Mouse (Mus musculus) intestine, postnatal 0 days (tissue): ENCODE measurements around the gene AI661453. TPM values are rescaled to one million over a fixed set of nuclear protein-coding genes. Genes with fewer than 3 reads are reported as not detected.
A peak's percentile ranks its signal among the peaks of the same experiment; 100 is the strongest.

Experiments used
- ATAC-seq: fragments of 200-750 bp; cut with Nextera tagmentation; 2 replicates; pipeline ENCODE4 v1.8.0; 2017; ENCODE audit warnings: mild to moderate bottlenecking, moderate TSS enrichment, moderate library complexity
- H3K27ac ChIP-seq: fragments of 300-500 bp; sonication (generic); 2 replicates; pipeline ENCODE4 v1.5.1; 2014; ENCODE audit warnings: mild to moderate bottlenecking, low read depth, low read length, moderate library complexity
- H3K27me3 ChIP-seq: fragments of 300-500 bp; sonication (generic); replicated peaks from 2 replicates; pipeline ENCODE4 v1.6.1; 2014; ENCODE audit warnings: low read length, mixed read lengths; ENCODE audit not compliant: control insufficient read depth, insufficient read depth
- H3K36me3 ChIP-seq: fragments of 300-500 bp; sonication (generic); 2 replicates; pipeline ENCODE4 v1.6.1; 2014; ENCODE audit warnings: mild to moderate bottlenecking, moderate library complexity; ENCODE audit not compliant: control insufficient read depth, insufficient read depth
- H3K4me1 ChIP-seq: fragments of 300-500 bp; sonication (generic); replicated peaks from 2 replicates; pipeline ENCODE4 v1.6.1; 2014; ENCODE audit warnings: antibody characterized with exemption, low read length, mixed read lengths; ENCODE audit not compliant: control insufficient read depth, insufficient read depth
- H3K4me2 ChIP-seq: fragments of 300-500 bp; sonication (generic); replicated peaks from 2 replicates; pipeline ENCODE4 v1.6.1; 2014; ENCODE audit warnings: low read depth, mild to moderate bottlenecking, moderate library complexity
- H3K4me3 ChIP-seq: fragments of 300-500 bp; sonication (generic); 2 replicates; pipeline ENCODE4 v1.5.1; 2014; ENCODE audit warnings: low read depth, low read length
- H3K9ac ChIP-seq: fragments of 300-500 bp; sonication (generic); 2 replicates; pipeline ENCODE4 v1.6.1; 2014; ENCODE audit warnings: mild to moderate bottlenecking, low read depth, low read length
- H3K9me3 ChIP-seq: fragments of 300-500 bp; sonication (generic); 2 replicates; pipeline ENCODE4 v1.6.1; 2016; ENCODE audit warnings: mixed run types; ENCODE audit not compliant: control insufficient read depth
- CTCF ChIP-seq: sonication (generic); IDR thresholded peaks from 2 replicates; pipeline ENCODE4 v1.5.1; 2016; ENCODE audit warnings: low read depth, mild to moderate bottlenecking, control low read depth, antibody characterized with exemption, moderate library complexity
- WGBS: fragments of 180-500 bp; shearing (Covaris S2); extraction: QIAGEN DNeasy Blood & Tissue Kit; methylation state at CpG from one replicate; pipeline ENCODE4 v1.1.7; 2014; 5-methylcytosine and 5-hydroxymethylcytosine counted together
- polyA plus RNA-seq: library from polyadenylated mRNA; unstranded; fragments of >200 nt; fragmentation: Nextera tagmentation; extraction: Ambion mirVana; gene quantifications from 2 replicates; pipeline ENCODE4 v1.2.1, GENCODE M21; 2015

Gene AI661453
- polyA plus RNA-seq, 1 experiment from 2014 or later, result 6.1 TPM

GRCm38 (mm10) chr17:47473434-47473974, 37.1 kb downstream of the AI661453 start:
- Histone ChIP-seq H3K4me3 (no peak overlapping the region), H3K9me3 (no peaks in the 10 kb centered on the region), H3K36me3 (peaks cover 19% of the 10 kb centered on the region; the same call in 1 of the 2 replicates), H3K4me2 (no peak overlapping the region), H3K4me1 (0 out of 2 replicates have a peak, but pooled peaks cover 5% of the 10 kb centered on the region), H3K27me3 (no peaks in the 10 kb centered on the region), H3K9ac (no peak overlapping the region; the same call in 1 of the 2 replicates), H3K27ac (peak overlapping the region; percentile 41; the same call in 1 of the 2 replicates)
- 0 out of 2 replicates have a peak, but pooled peaks have one; percentile 7 for ATAC-seq
- 13% methylated on average over 8 of the region's 8 CpGs for WGBS
- TF ChIP-seq CTCF, result peak; percentile 89

- H3K4me2 ChIP-seq, result no peak overlapping the region
- H3K4me1 ChIP-seq, result 0 out of 2 replicates have a peak, but pooled peaks cover 5% of the 10 kb centered on the region
- ATAC-seq, result no peak
- 52% methylated on average over 4 of the region's 4 CpGs for WGBS
- TF ChIP-seq CTCF, result no peak
- no peak overlapping the region for H3K9ac ChIP-seq
- H3K27me3 ChIP-seq, result no peaks in the 10 kb centered on the region
- no peak overlapping the region for H3K4me3 ChIP-seq
- H3K9me3 ChIP-seq, result no peaks in the 10 kb centered on the region
- H3K36me3 ChIP-seq, result peaks cover 12% of the 10 kb centered on the region; the same call in 1 of the 2 replicates
- no peak overlapping the region; the same call in 1 of the 2 replicates for H3K27ac ChIP-seq
These were observed 37.8 kb downstream of the AI661453 start for GRCm38 (mm10) chr17:47474250-47474649.

- no peak overlapping the region for H3K4me2 ChIP-seq
- H3K36me3 ChIP-seq, result peaks cover 3% of the 10 kb centered on the region; the same call in 1 of the 2 replicates
- H3K9ac ChIP-seq, result no peak overlapping the region
- no peak overlapping the region for H3K4me3 ChIP-seq
- ATAC-seq, result peak; percentile 76
- H3K27me3 ChIP-seq, result no peaks in the 10 kb centered on the region
- no peak for TF ChIP-seq CTCF
- H3K27ac ChIP-seq, result peak overlapping the region; percentile 64; the same call in 1 of the 2 replicates
- 50% methylated on average over 4 of the region's 4 CpGs for WGBS
- no peaks in the 10 kb centered on the region for H3K9me3 ChIP-seq
- H3K4me1 ChIP-seq, result 0 out of 2 replicates have a peak, but pooled peaks cover 5% of the 10 kb centered on the region
These were observed 38.8 kb downstream of the AI661453 start for GRCm38 (mm10) chr17:47475181-47475580.

- no peak overlapping the region for H3K4me3 ChIP-seq
- no peak for ATAC-seq
- WGBS, result 64% methylated on average over 3 of the region's 3 CpGs
- H3K9me3 ChIP-seq, result no peaks in the 10 kb centered on the region
- H3K27ac ChIP-seq, result peak overlapping the region; percentile 64; the same call in 1 of the 2 replicates
- H3K4me2 ChIP-seq, result no peak overlapping the region
- 0 out of 2 replicates have a peak, but pooled peaks cover 4% of the 10 kb centered on the region for H3K4me1 ChIP-seq
- peak; percentile 70 for TF ChIP-seq CTCF
- H3K27me3 ChIP-seq, result no peaks in the 10 kb centered on the region
- H3K36me3 ChIP-seq, result no peaks in the 10 kb centered on the region
- H3K9ac ChIP-seq, result no peak overlapping the region
These were observed 39.3 kb downstream of the AI661453 start for GRCm38 (mm10) chr17:47475714-47476113.

GRCm38 (mm10) chr17:47479887-47480286, 43.5 kb downstream of the AI661453 start:
- WGBS, result 41% methylated on average over 3 of the region's 3 CpGs
- H3K9ac ChIP-seq, result no peak overlapping the region
- no peak overlapping the region for H3K4me3 ChIP-seq
- ATAC-seq, result no peak
- H3K27ac ChIP-seq, result no peak overlapping the region
- peaks cover 2% of the 10 kb centered on the region; the same call in 1 of the 2 replicates for H3K4me1 ChIP-seq
- no peaks in the 10 kb centered on the region for H3K36me3 ChIP-seq
- no peaks in the 10 kb centered on the region for H3K9me3 ChIP-seq
- H3K27me3 ChIP-seq, result no peaks in the 10 kb centered on the region
- no peak for TF ChIP-seq CTCF
- no peak overlapping the region for H3K4me2 ChIP-seq

GRCm38 (mm10) chr17:47482401-47482800, 46.0 kb downstream of the AI661453 start:
- no peak overlapping the region for H3K27ac ChIP-seq
- no peak overlapping the region for H3K9ac ChIP-seq
- TF ChIP-seq CTCF, result peak; percentile 92
- H3K27me3 ChIP-seq, result no peaks in the 10 kb centered on the region
- WGBS, result 55% methylated on average over 2 of the region's 2 CpGs
- no peak overlapping the region for H3K4me3 ChIP-seq
- H3K36me3 ChIP-seq, result no peaks in the 10 kb centered on the region
- peaks cover 5% of the 10 kb centered on the region for H3K4me1 ChIP-seq
- no peaks in the 10 kb centered on the region for H3K9me3 ChIP-seq
- ATAC-seq, result no peak
- H3K4me2 ChIP-seq, result no peak overlapping the region
